Mouse (Mus musculus): ENCODE results near the gene Smim13. TPM values are rescaled to one million over a fixed set of nuclear protein-coding genes. Genes with fewer than 3 reads are reported as not detected.
"Not testable (repeated sequence)": the region's sequence is repeated elsewhere in the genome, so short reads cannot be mapped to it uniquely, and the experiment has no call there.

Gene Smim13
- polyA plus RNA-seq, 1 experiment from 2014 or later, result 10.8 TPM

GRCm38 (mm10) chr13:41238035-41238804 is 11.4 kb upstream of the Smim13 start:
- ChIA-PET POLR2A (no interaction called here), CTCF (interaction anchor here (1.1 kb wide), 1 partner anchor 161 kb away, joined by 3 read pairs; no protein-coding TSS in a partner anchor)
- no peak for ATAC-seq
- in situ Hi-C loops (cut with MboI; ENCODE audit: low pct_unique_long_range_greater_than_20kb), result loop anchor here (5.0 to 10.0 kb wide), 4 partner anchors 101 to 443 kb away; no protein-coding TSS in a partner anchor
- no peak for TF ChIP-seq CTCF (IDR thresholded peaks at IDR 0.05)
- DNase-seq (ENCODE audit: low read depth, low spot score), result no peak
- peaks cover 34% of the 10 kb centered on the region for H3K27me3 ChIP-seq

GRCm38 (mm10) chr13:41238805-41239130 is 10.9 kb upstream of the Smim13 start:
- in situ Hi-C loops (cut with MboI; ENCODE audit: low pct_unique_long_range_greater_than_20kb), result loop anchor here (5.0 to 10.0 kb wide), 4 partner anchors 101 to 444 kb away; no protein-coding TSS in a partner anchor
- CTCF ChIA-PET, result interaction anchor here (1.1 kb wide), 1 partner anchor 161 kb away, joined by 3 read pairs; no protein-coding TSS in a partner anchor
- no peak for ATAC-seq

GRCm38 (mm10) chr13:41241557-41241956 is 8.1 kb upstream of the Smim13 start:
- peaks cover 45% of the 10 kb centered on the region for H3K27me3 ChIP-seq
- no peak for ATAC-seq
- ChIA-PET POLR2A (interaction anchor here (0.6 kb wide), 1 partner anchor 387 kb away, joined by 4 read pairs; no protein-coding TSS in a partner anchor), CTCF (no interaction called here)
- in situ Hi-C loops (cut with MboI; ENCODE audit: low pct_unique_long_range_greater_than_20kb), result loop anchor here (10.0 kb wide), 1 partner anchor 237 kb away; the partner anchor contains the start of gene Pak1ip1
- no peak for TF ChIP-seq CTCF (IDR thresholded peaks at IDR 0.05)
- no peak for DNase-seq (ENCODE audit: low read depth, low spot score)

More at GRCm38 (mm10) chr13:41238805-41239130, 10.9 kb upstream of the Smim13 start:
- TF ChIP-seq CTCF (IDR thresholded peaks at IDR 0.05), result peak; percentile 42
- peaks cover 34% of the 10 kb centered on the region for H3K27me3 ChIP-seq
- DNase-seq (ENCODE audit: low read depth, low spot score), result no peak
- POLR2A ChIA-PET, result no interaction called here

- ATAC-seq (no peak), DNase-seq (ENCODE audit: low read depth, low spot score) (no peak)
- POLR2A ChIA-PET, result no interaction called here
- in situ Hi-C loops (cut with MboI; ENCODE audit: low pct_unique_long_range_greater_than_20kb), result loop anchor here (10.0 kb wide), 1 partner anchor 240 kb away; the partner anchor contains the start of gene Pak1ip1
- peaks cover 47% of the 10 kb centered on the region for H3K27me3 ChIP-seq
- no peak for TF ChIP-seq CTCF (IDR thresholded peaks at IDR 0.05)
- CTCF ChIA-PET, result no interaction called here
Measured at GRCm38 (mm10) chr13:41244306-41244830, 5.3 kb upstream of the Smim13 start.

GRCm38 (mm10) chr13:41248751-41249520 is 708 bp upstream of the Smim13 start:
- no peak for TF ChIP-seq CTCF (IDR thresholded peaks at IDR 0.05)
- DNase-seq (ENCODE audit: low read depth, low spot score) (no peak), ATAC-seq (no peak)
- ChIA-PET CTCF (interaction anchor here (1.4 kb wide), 1 partner anchor 327 kb away, joined by 3 read pairs; no protein-coding TSS in a partner anchor), POLR2A (no interaction called here)
- in situ Hi-C loops (cut with MboI; ENCODE audit: low pct_unique_long_range_greater_than_20kb), result loop anchor here (10.0 kb wide), 1 partner anchor 244 kb away; the partner anchor contains the start of gene Pak1ip1
- H3K27me3 ChIP-seq, result peaks cover 22% of the 10 kb centered on the region

GRCm38 (mm10) chr13:41250318-41250981 is 806 bp downstream of the Smim13 start:
- ChIA-PET POLR2A (interaction anchor here (0.7 kb wide), 2 partner anchors 40 to 234 kb away, joined by 3 to 5 read pairs; no protein-coding TSS in a partner anchor), CTCF (interaction anchor here (0.6 to 0.9 kb wide), 2 partner anchors 20 to 183 kb away, joined by 3 read pairs; no protein-coding TSS in a partner anchor)
- ATAC-seq (peak; percentile 5), DNase-seq (ENCODE audit: low read depth, low spot score) (no peak)
- in situ Hi-C loops (cut with MboI; ENCODE audit: low pct_unique_long_range_greater_than_20kb), result no loop called here
- no peak for TF ChIP-seq CTCF (IDR thresholded peaks at IDR 0.05)
- H3K27me3 ChIP-seq, result peaks cover 11% of the 10 kb centered on the region

- in situ Hi-C loops (cut with MboI; ENCODE audit: low pct_unique_long_range_greater_than_20kb); ATAC-seq; DNase-seq (ENCODE audit: low read depth, low spot score); POLR2A ChIA-PET; H3K27me3 ChIP-seq: not testable (repeated sequence)
- CTCF ChIA-PET, result interaction anchor here (0.6 to 0.9 kb wide), 2 partner anchors 20 to 184 kb away, joined by 3 read pairs; no protein-coding TSS in a partner anchor
Measured at GRCm38 (mm10) chr13:41251232-41251631, 1.6 kb downstream of the Smim13 start.

GRCm38 (mm10) chr13:41251667-41252066 is 2.0 kb downstream of the Smim13 start:
- in situ Hi-C loops (cut with MboI; ENCODE audit: low pct_unique_long_range_greater_than_20kb), result no loop called here
- no peak for TF ChIP-seq CTCF (IDR thresholded peaks at IDR 0.05)
- DNase-seq (ENCODE audit: low read depth, low spot score) (no peak), ATAC-seq (no peak)
- peaks cover 1% of the 10 kb centered on the region for H3K27me3 ChIP-seq
- ChIA-PET CTCF (no interaction called here), POLR2A (no interaction called here)

- no peak for ATAC-seq
- ChIA-PET POLR2A (no interaction called here), CTCF (interaction anchor here (2.2 kb wide), 1 partner anchor 11 kb away, joined by 7 read pairs; no protein-coding TSS in a partner anchor)
- no peak for TF ChIP-seq CTCF (IDR thresholded peaks at IDR 0.05)
- in situ Hi-C loops (cut with MboI; ENCODE audit: low pct_unique_long_range_greater_than_20kb), result no loop called here
- no peak for DNase-seq (ENCODE audit: low read depth, low spot score)
- no peaks in the 10 kb centered on the region for H3K27me3 ChIP-seq
Measured at GRCm38 (mm10) chr13:41252141-41252540, 2.5 kb downstream of the Smim13 start.

GRCm38 (mm10) chr13:41252736-41253135 is 3.1 kb downstream of the Smim13 start:
- no peak for TF ChIP-seq CTCF (IDR thresholded peaks at IDR 0.05)
- CTCF ChIA-PET, result interaction anchor here (2.2 kb wide), 1 partner anchor 11 kb away, joined by 7 read pairs; no protein-coding TSS in a partner anchor
- POLR2A ChIA-PET, result interaction anchor here (0.6 kb wide), 1 partner anchor 150 kb away, joined by 8 read pairs; no protein-coding TSS in a partner anchor
- in situ Hi-C loops (cut with MboI; ENCODE audit: low pct_unique_long_range_greater_than_20kb), result no loop called here
- DNase-seq (ENCODE audit: low read depth, low spot score) (no peak), ATAC-seq (no peak)
- H3K27me3 ChIP-seq, result no peaks in the 10 kb centered on the region

All from Patski (cell line).